Mouse (Mus musculus) intestine, embryonic 15.5 days (tissue): Measurements from ENCODE around the gene Wdr60. TPM values are rescaled to one million over a fixed set of nuclear protein-coding genes. Genes with fewer than 3 reads are reported as not detected.

Experiments used
- ATAC-seq: fragments of 200-750 bp; cut with Nextera tagmentation; 2 replicates; pipeline ENCODE4 v1.8.0; 2017; ENCODE audit warnings: moderate TSS enrichment, moderate library complexity
- H3K27ac ChIP-seq: fragments of 300-500 bp; sonication (generic); 2 replicates; pipeline ENCODE4 v1.5.1; 2015; ENCODE audit warnings: mild to moderate bottlenecking, inconsistent platforms
- H3K27me3 ChIP-seq: fragments of 300-500 bp; sonication (generic); replicated peaks from 2 replicates; pipeline ENCODE4 v1.6.1; 2015; ENCODE audit warnings: inconsistent platforms
- H3K36me3 ChIP-seq: fragments of 300-500 bp; sonication (generic); 2 replicates; pipeline ENCODE4 v1.6.1; 2015; ENCODE audit warnings: inconsistent platforms
- H3K4me1 ChIP-seq: fragments of 300-500 bp; sonication (generic); replicated peaks from 2 replicates; pipeline ENCODE4 v1.6.1; 2015; ENCODE audit warnings: inconsistent platforms
- H3K4me2 ChIP-seq: fragments of 300-500 bp; sonication (generic); replicated peaks from 2 replicates; pipeline ENCODE4 v1.6.1; 2015; ENCODE audit warnings: mild to moderate bottlenecking, inconsistent platforms
- H3K4me3 ChIP-seq: fragments of 300-500 bp; sonication (generic); replicated peaks from 2 replicates; pipeline ENCODE4 v1.5.1; 2015; ENCODE audit warnings: inconsistent platforms
- H3K9ac ChIP-seq: fragments of 300-500 bp; sonication (generic); 2 replicates; pipeline ENCODE4 v1.6.1; 2015; ENCODE audit warnings: inconsistent platforms
- H3K9me3 ChIP-seq: fragments of 300-500 bp; sonication (generic); 2 replicates; pipeline ENCODE4 v1.6.1; 2016; ENCODE audit warnings: inconsistent platforms
- WGBS: fragments of 180-500 bp; shearing (Covaris S2); methylation state at CpG from one replicate; pipeline ENCODE4 v1.1.7; 2015; 5-methylcytosine and 5-hydroxymethylcytosine counted together
- polyA plus RNA-seq: library from polyadenylated mRNA; unstranded; fragments of >200 nt; fragmentation: Nextera tagmentation; extraction: Ambion mirVana; gene quantifications from 2 replicates; pipeline ENCODE4 v1.2.1, GENCODE M21; 2015

The Wdr60 gene
- 11.2 and 11.8 TPM in 2 replicates for polyA plus RNA-seq

DNA sequence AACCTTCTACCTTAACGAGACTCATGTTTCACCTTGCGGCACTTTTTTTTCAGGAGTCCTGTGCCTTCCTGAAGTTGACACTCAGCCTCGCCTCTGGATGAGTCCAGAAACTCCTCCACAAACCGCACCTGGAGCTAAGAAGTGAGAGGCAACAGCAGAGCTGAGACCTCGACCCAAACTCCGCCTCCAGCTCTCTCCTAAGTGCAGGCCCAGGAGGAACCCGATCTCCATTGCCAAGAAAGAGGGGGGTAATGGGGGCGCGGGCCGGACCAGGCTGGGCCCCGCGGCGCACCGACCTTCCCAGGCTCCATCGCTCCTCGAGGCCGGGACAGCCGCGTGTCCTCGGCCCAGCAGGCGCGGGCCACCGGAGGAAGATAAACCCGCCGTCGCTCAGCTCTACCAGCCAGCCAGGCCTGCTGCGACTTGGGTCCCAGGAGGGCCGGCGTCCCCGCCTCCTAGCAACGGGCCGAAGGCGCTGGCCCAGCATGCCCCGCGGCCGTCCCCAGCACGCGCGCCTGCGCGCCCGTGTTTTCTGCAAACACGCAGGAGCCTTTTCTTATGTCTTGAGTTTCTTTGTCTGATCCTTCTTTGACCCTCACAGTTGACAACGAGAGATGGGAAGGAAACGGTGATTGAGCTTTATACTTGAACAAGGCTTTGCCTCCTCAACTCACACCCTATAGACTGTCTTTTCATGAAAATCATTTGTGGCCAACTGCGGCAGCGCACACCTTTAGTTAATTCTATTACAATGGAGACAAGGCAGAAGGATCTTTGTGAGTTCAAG is at the start of gene Wdr60:
Gene Wdr60 (minus strand): TSS at position 468 of the 787 bp plus-strand sequence.
- H3K9me3 ChIP-seq: no peaks in the 10 kb centered on the region
- 3% methylated on average over 47 of the region's 47 CpGs for WGBS
- H3K4me1 ChIP-seq: no peaks in the 10 kb centered on the region
- H3K4me2 ChIP-seq: peak within 1 kb of the TSS; percentile 66
- H3K27me3 ChIP-seq: no peaks in the 10 kb centered on the region
- H3K9ac ChIP-seq: peak within 1 kb of the TSS; percentile 66
- peak; percentile 100 for ATAC-seq
- peak within 1 kb of the TSS; percentile 79 for H3K27ac ChIP-seq
- no peaks in the 10 kb centered on the region for H3K36me3 ChIP-seq
- peak within 1 kb of the TSS; percentile 82 for H3K4me3 ChIP-seq

DNA sequence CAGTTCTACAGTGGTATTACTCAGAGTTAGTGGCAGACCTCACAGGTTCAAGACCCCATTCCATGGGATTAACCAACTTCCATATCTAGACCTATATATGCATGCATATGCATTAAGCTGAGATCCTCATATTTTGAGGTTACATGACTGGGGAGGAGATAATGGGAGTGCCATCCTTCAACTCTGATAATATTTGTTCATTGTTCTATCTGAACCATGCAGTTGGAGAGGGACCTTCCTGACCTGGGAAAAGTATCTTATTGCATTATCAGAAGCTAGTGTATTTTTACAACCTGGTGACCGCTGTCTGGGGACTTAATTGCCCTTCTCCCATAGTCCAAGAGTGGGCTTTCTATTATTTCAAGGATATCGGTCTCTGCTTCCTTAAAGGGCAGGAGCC is 45.8 kb upstream of the Wdr60 start:
- no peak overlapping the region for H3K27ac ChIP-seq
- H3K9me3 ChIP-seq: no peaks in the 10 kb centered on the region
- 68% methylated on average over 2 of the region's 2 CpGs for WGBS
- no peaks in the 10 kb centered on the region for H3K36me3 ChIP-seq
- ATAC-seq: no peak
- no peak overlapping the region for H3K4me2 ChIP-seq
- no peaks in the 10 kb centered on the region; the same call in 1 of the 2 replicates for H3K4me1 ChIP-seq
- no peak overlapping the region for H3K9ac ChIP-seq
- no peaks in the 10 kb centered on the region for H3K27me3 ChIP-seq
- no peak overlapping the region for H3K4me3 ChIP-seq

DNA sequence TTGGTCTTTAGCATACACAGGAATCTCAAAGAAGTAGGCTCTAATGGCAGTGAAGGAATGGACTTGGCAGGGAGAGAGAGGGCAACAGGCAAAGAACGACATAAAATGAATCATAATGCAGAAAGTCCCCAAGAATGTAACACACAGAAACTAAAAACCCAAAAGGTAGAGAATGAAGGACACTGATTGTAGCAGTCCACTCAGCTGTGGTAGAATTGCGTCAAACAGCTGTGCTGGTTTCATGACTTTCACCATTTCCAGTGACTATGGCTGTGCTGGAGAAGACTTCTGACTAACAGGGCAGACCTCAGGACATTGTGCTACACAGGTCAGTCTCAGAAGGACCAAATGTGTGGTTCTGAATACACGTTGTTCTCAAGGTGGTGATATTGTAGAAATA is 45.0 kb upstream of the Wdr60 start:
- no peak for ATAC-seq
- Histone ChIP-seq H3K9me3 (no peaks in the 10 kb centered on the region), H3K4me2 (no peak overlapping the region), H3K27ac (no peak overlapping the region), H3K4me3 (no peak overlapping the region), H3K27me3 (no peaks in the 10 kb centered on the region), H3K4me1 (no peaks in the 10 kb centered on the region; the same call in 1 of the 2 replicates), H3K36me3 (no peaks in the 10 kb centered on the region), H3K9ac (no peak overlapping the region)
- WGBS: 85% methylated on average over 3 of the region's 3 CpGs

DNA sequence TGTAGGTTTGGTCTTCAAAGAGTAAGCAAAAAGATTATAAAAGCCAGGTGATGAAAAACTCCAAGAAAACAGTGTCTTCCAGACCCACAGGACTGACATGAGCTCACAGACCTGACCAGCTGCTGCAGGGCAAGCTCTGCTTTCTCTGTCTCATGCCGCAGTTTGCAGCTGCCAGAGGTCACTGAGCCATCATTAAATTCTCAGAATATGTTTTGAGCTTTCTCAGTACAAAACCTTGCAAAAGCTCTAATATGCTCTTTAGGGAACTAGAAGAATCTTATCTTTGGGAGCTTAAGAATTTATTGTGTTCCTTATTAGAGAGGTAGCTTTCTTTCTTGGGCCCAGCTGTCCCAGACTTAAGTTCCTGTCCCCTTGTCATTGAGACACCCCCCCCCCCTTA is 43.2 kb upstream of the Wdr60 start:
- Histone ChIP-seq H3K9ac (no peak overlapping the region), H3K4me2 (no peak overlapping the region), H3K9me3 (no peaks in the 10 kb centered on the region), H3K27me3 (no peaks in the 10 kb centered on the region), H3K36me3 (no peaks in the 10 kb centered on the region), H3K27ac (no peak overlapping the region), H3K4me1 (no peaks in the 10 kb centered on the region; the same call in 1 of the 2 replicates), H3K4me3 (no peak overlapping the region)
- WGBS: 44% methylated on average over 1 of the region's 1 CpGs
- no peak for ATAC-seq

DNA sequence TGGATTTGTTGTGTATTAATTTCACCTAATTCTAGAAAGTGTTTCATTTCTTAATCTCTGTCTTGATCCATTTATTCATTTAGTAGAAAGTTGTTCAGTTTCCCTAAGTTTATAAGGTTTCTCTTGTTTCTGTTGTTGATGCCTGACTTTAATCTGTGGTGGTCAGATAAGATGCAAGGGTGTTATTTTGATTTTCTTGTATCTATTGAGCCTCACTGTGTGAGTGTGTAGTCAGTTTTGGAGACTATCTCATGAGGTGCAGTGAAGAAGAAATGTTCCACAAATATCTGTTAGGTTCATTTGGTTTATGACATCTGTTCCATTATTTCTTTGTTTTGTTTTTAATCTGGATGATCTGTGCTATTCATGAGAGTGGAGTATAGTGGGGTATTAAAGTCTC is 39.4 kb upstream of the Wdr60 start:
- Histone ChIP-seq H3K9ac (no peak overlapping the region), H3K27ac (no peak overlapping the region), H3K4me2 (no peak overlapping the region), H3K36me3 (no peaks in the 10 kb centered on the region), H3K4me3 (no peak overlapping the region), H3K9me3 (no peaks in the 10 kb centered on the region), H3K4me1 (no peaks in the 10 kb centered on the region; the same call in 1 of the 2 replicates), H3K27me3 (no peaks in the 10 kb centered on the region)
- ATAC-seq: no peak

DNA sequence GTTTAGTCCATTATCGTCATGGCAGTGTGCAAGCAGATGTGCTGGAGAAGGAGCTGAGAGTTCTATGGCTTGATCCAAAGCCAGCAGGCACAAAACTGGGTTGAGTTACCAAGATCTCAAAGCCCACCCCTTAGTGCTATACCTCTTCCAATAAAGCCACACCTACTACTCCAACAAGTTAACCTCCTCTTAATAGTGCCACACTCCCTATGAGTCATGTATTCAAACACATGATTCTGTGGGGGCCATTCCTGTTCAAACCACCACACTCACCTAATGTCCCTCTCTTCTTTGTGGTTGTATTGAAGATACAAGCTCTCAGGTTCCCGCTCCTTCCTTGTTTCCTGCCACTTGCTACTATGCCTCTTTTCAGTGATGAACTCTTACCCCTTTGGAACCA is 37.1 kb upstream of the Wdr60 start:
- no peak overlapping the region for H3K27ac ChIP-seq
- no peaks in the 10 kb centered on the region for H3K27me3 ChIP-seq
- ATAC-seq: peak; percentile 91
- 84% methylated on average over 2 of the region's 2 CpGs for WGBS
- H3K4me1 ChIP-seq: no peaks in the 10 kb centered on the region
- no peaks in the 10 kb centered on the region for H3K9me3 ChIP-seq
- no peak overlapping the region for H3K4me2 ChIP-seq
- no peak overlapping the region for H3K4me3 ChIP-seq
- H3K36me3 ChIP-seq: no peaks in the 10 kb centered on the region
- H3K9ac ChIP-seq: no peak overlapping the region

DNA sequence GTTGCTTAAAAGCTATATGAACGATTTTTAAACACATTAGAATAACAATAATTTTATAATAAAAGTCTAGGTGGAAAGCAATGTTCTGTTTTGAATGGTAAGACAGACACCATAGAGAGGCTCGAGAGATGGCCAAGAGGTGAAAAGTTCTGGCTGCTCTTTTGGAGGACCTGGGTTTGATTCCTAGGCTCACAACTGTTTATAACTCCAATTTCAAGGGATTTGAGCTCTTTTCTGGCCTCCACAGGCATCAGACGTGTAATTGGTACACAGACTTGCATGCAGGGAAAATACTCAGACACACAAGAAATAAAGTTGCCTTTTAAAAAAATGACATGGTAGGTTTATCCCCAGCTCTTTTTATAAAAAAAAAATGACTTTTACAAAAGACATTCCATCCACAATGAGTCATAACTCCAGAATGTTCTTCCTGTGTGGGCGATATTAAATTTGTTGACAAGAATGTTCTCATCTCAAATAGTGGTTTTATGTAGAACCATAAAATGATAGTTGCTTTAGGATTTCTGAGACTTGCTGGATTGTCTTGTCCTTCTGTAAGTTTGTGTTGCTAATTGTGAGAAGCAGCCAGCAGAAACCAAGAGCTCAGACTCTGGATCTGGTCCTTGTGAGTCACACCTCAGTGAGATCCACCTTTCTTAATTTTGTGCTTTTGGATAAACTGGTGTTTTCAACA is 30.9 kb upstream of the Wdr60 start:
- ATAC-seq: no peak
- no peak overlapping the region for H3K4me2 ChIP-seq
- H3K9me3 ChIP-seq: no peaks in the 10 kb centered on the region
- no peaks in the 10 kb centered on the region for H3K4me1 ChIP-seq
- no peaks in the 10 kb centered on the region for H3K36me3 ChIP-seq
- no peak overlapping the region for H3K4me3 ChIP-seq
- no peak overlapping the region for H3K9ac ChIP-seq
- H3K27ac ChIP-seq: no peak overlapping the region
- no peaks in the 10 kb centered on the region for H3K27me3 ChIP-seq
- 72% methylated on average over 4 of the region's 4 CpGs for WGBS

DNA sequence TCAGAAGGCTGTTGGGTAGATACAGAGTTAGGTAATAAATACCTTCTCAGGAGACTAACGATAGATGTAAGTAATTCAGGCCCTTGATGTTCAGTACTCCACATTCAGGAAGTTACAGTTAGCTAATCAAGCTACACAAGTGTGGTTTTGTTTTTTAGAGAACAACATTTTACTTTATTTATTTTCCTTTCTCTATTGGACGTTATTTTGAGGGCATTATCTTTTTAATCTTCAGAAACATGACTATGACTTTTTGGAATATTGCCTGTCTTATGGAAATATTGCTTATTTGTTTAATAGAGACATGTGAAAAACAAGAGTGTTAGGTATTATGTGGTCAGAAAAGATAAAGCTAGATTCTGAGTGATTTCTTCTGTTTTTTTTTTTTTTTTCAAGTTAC is 30.4 kb upstream of the Wdr60 start:
- no peak for ATAC-seq
- Histone ChIP-seq H3K4me1 (no peaks in the 10 kb centered on the region), H3K4me3 (no peak overlapping the region), H3K4me2 (no peak overlapping the region), H3K36me3 (no peaks in the 10 kb centered on the region), H3K27ac (no peak overlapping the region), H3K9ac (no peak overlapping the region), H3K27me3 (no peaks in the 10 kb centered on the region), H3K9me3 (no peaks in the 10 kb centered on the region)
- 62% methylated on average over 2 of the region's 2 CpGs for WGBS

DNA sequence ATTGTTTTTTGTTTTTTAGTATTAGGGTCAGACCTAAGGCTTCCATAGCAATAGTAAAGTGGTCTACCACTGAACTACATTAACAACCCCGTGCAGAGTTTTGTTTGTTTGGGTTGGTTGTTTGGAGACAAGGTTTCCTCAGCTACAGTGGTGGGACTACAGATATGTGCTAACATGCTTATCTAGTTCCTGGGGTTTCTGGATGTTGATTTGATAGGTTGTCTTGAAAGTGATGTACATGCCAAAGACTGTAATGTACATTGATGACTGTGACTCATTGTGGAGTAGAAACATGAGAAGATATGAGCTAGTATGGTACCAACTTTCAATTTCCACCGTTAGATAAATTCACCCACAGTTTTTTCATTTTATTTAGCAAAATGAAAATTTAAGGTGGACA is 20.7 kb upstream of the Wdr60 start:
- H3K36me3 ChIP-seq: no peaks in the 10 kb centered on the region
- H3K9ac ChIP-seq: no peak overlapping the region
- H3K27me3 ChIP-seq: no peaks in the 10 kb centered on the region
- H3K4me2 ChIP-seq: 0 out of 2 replicates have a peak overlapping the region, but pooled peaks have one; percentile 0
- H3K27ac ChIP-seq: no peak overlapping the region
- 74% methylated on average over 2 of the region's 2 CpGs for WGBS
- no peaks in the 10 kb centered on the region for H3K9me3 ChIP-seq
- H3K4me1 ChIP-seq: no peaks in the 10 kb centered on the region
- ATAC-seq: no peak
- no peak overlapping the region for H3K4me3 ChIP-seq

DNA sequence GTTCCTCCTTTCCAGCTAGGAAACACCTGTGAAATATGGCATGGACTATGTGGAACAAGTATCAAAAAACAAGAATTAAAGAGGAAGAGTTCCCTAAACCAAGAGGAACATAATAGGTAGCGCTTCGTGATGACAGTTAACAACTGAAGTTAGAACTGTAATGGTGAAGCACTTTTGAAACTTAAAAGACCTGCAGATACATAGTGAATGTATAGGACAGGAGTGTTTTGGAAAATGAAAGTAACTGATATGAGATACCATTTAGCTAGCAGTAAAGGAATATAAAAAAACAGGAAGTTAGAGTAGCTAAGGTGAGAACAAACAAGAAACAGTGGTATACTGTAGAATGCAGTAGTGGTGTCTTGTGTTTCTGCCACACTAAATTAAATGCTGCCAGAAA is 20.0 kb upstream of the Wdr60 start:
- H3K27ac ChIP-seq: no peak overlapping the region
- no peaks in the 10 kb centered on the region for H3K4me1 ChIP-seq
- 0 out of 2 replicates have a peak overlapping the region, but pooled peaks have one; percentile 9 for H3K4me3 ChIP-seq
- no peaks in the 10 kb centered on the region for H3K27me3 ChIP-seq
- WGBS: 83% methylated on average over 2 of the region's 2 CpGs
- H3K9me3 ChIP-seq: no peaks in the 10 kb centered on the region
- no peak overlapping the region for H3K9ac ChIP-seq
- H3K36me3 ChIP-seq: no peaks in the 10 kb centered on the region
- peak overlapping the region; percentile 36 for H3K4me2 ChIP-seq
- no peak for ATAC-seq

DNA sequence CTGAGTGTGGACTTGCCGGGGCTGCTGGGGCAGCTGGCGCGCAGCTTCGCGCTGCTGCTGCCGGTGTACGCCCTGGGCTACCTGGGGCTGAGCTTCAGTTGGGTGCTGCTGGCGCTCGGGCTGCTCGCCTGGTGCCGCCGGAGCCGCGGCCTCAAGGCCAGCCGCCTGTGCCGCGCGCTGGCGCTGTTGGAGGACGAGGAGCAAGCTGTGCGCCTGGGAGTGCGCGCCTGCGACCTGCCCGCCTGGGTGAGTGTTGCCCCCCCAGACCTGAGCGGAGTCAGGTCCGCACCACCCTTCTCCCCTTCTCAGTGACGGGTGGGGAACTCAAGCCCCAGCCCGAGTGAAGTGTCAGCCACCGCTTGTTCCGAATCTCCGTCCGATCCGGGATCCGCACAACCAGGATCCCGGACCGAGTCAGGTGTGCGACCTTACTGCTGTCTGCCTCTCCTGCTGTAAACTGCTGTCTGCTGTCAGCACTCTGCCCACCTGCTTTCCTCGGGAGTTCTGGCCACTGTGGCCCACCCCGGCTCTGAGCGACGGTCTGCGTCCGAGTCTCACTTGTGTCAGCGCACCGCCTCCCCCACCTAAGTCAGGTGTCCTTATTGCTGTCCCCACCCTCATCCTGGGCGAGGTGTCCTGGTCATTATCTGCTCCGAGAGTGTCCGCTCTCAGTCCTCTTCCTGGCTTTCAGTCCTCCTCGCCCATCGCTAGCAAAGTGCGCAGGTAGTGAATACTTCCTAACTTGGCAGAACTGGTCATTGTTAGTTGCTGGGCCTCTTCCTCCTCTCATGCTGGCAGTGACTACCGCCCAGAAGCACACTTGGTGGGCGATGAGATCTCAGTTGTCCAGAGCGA is 18.8 kb upstream of the Wdr60 start:
- H3K27me3 ChIP-seq: no peaks in the 10 kb centered on the region
- peak overlapping the region; percentile 99 for H3K27ac ChIP-seq
- H3K4me3 ChIP-seq: peak overlapping the region; percentile 94
- H3K9ac ChIP-seq: peak overlapping the region; percentile 96
- no peaks in the 10 kb centered on the region for H3K9me3 ChIP-seq
- no peaks in the 10 kb centered on the region for H3K4me1 ChIP-seq
- under 1% methylated on average over 55 of the region's 55 CpGs for WGBS
- no peaks in the 10 kb centered on the region for H3K36me3 ChIP-seq
- H3K4me2 ChIP-seq: peak overlapping the region; percentile 88
- peak; percentile 56 for ATAC-seq
